Mouse (Mus musculus): Measurements from ENCODE around the gene Csf2. TPM values are rescaled to one million over a fixed set of nuclear protein-coding genes. Genes with fewer than 3 reads are reported as not detected.

The Csf2 gene
- polyA plus RNA-seq (2012; rRNA removed) = 0.06 TPM in 1 of 2 replicates, not detected in the other

DNA sequence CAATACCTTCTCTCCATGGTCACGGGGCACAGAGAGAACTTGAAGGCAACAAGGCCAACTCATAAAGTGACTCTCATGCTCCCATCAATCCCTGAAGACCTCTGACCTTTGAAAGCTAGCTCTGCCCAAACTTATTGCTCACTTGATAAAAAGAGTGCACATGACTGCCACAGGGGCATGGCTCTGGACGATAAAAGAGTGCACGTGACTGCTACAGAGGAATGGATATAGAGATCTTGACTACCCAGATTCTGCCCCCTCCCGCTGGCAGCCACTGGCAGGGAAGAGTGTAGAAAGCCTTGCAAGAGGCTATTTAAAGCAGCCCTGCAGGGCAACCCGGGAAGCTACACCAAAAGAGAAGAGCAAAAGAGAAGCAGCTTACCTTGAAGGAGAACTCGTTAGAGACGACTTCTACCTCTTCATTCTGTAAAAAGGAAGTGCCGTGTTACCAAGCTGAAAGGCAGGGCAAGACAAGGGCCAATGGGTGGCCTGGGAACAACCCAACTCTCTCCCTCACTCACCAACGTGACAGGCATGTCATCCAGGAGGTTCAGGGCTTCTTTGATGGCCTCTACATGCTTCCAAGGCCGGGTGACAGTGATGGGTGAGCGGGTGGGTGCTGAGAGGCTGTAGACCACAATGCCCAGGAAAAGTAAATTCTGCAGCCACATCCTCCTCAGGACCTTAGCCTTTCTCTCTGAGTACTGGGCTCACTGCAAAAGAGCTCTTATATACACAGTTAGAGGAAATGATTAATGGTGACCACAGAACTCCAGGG, at the start of gene Csf2:
Gene Csf2 (minus strand): TSS at position 728 of the 778 bp plus-strand sequence.

DNA sequence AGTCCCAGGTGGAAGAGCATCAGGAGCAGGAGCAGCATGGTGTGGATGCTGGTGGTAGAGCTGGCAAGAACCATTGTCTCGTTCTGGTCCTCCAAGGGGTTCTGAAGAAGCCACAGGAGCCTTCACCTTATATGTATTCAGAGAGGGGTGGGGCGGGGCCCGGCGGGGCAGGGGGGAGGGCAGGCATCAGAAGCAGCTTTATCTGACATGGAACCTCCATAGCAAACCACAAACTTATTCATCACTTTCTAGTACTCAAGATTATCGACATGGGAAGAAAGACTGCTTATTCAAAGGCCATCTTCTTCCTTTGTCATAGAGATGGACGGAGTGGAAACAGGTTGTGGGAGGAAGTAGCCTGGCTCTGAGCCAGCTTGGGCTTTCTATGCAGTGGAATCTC, 17.7 kb upstream of the Csf2 start, which contains the start of gene Il3:
Gene Il3 (minus strand): TSS at position 101 of the 400 bp plus-strand sequence.

Other genes starting within 250 kb of the Csf2 start
- 2.0 and 2.9 TPM in 2 replicates for gene Slc22a4, start 221.6 kb downstream of the Csf2 start, polyA plus RNA-seq (2012; rRNA removed)
- 23.1 and 57.1 TPM in 2 replicates for gene Pdlim4, start 180.7 kb downstream of the Csf2 start, polyA plus RNA-seq (2012; rRNA removed)
- gene P4ha2, start 149.6 kb downstream of the Csf2 start, polyA plus RNA-seq (2012; rRNA removed) = 19.0 and 26.3 TPM in 2 replicates
- not detected in 2 replicates for gene Il3, start 17.6 kb upstream of the Csf2 start, polyA plus RNA-seq (2012; rRNA removed)
- gene Acsl6, start 54.1 kb upstream of the Csf2 start, polyA plus RNA-seq (2012; rRNA removed) = 14.6 and 17.8 TPM in 2 replicates
- not detected in 2 replicates for gene Meikin, start 121.0 kb upstream of the Csf2 start, polyA plus RNA-seq (2012; rRNA removed)
- 6.6 and 10.4 TPM in 2 replicates for gene Fnip1, start 188.5 kb upstream of the Csf2 start, polyA plus RNA-seq (2012; rRNA removed)

All from central nervous system, embryonic 11.5 days (tissue).